Mouse (Mus musculus): Measurements from ENCODE around the gene Map1lc3b.
"Not testable (repeated sequence)": the region's sequence is repeated elsewhere in the genome, so short reads cannot be mapped to it uniquely, and the experiment has no call there.

The Map1lc3b gene

GRCm38 (mm10) chr8:121573275-121573674, 16.9 kb upstream of the Map1lc3b start:
- DNase-seq: peak; percentile 53

GRCm38 (mm10) chr8:121575661-121576060, 14.5 kb upstream of the Map1lc3b start:
- DNase-seq: no peak

- DNase-seq: no peak
Measured at GRCm38 (mm10) chr8:121577751-121578675, 12.1 kb upstream of the Map1lc3b start.

DNA sequence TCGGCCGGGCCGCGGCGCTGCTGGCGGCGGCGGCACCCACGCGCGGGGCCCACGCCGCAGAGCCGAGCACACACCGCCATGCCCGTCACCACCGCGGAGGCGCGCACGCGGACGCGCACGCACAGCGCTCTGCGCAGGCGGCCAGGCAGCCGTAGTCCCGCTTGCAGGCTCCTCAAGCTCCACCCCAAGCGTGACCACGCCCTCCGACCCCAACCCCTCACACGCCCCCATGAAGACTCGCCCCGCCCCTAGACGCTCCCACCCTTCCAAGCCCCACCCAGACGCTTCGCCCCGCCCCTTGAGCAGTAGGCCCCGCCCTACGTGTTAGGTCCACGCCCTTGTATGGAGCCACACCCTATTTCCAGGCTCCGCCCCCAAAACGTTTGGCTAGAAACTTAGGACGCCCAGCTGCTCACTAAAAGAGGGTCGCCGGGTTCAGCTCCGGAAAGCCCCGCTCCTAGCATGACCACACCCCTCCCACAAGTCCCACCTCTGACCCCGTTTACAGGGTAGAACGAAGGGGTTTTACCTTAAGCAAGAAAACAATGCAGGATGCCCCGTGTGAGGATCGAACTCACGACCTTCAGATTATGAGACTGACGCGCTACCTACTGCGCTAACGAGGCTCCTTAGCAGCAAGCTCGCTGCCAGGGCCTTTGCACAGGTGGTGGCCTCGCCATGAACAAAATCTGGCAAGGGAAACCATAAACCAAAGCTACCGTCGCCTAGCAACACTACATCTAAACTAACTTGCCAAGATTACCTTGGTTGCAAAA, 11.3 kb upstream of the Map1lc3b start, which contains the start of gene Fbxo31:
Fbxo31 (minus strand) TSS at position 131 of the 776 bp plus-strand sequence.
- DNase-seq: peak; percentile 92

DNA sequence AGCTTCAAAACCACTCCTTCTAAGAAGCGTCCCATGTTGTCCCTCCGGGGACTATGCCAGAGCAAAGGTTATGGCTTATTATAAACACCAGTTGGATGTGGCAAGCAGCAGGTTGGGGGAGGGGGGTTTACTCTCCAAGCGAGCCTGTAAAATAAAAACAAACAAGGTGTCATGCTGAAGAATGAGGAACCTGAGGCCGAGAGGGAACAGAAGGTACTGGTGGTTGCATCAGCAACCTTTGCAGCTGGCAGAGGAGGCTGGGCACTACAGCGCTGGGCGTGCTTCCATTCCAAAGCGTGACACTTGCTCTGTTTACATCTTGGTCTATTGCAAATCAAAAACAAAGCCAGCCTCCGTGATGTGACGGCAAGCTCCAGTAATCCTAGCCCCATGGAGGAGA, 9.7 kb upstream of the Map1lc3b start:
- no peak for DNase-seq

- DNase-seq: no peak
Measured at GRCm38 (mm10) chr8:121583653-121584052, 6.5 kb upstream of the Map1lc3b start.

DNA sequence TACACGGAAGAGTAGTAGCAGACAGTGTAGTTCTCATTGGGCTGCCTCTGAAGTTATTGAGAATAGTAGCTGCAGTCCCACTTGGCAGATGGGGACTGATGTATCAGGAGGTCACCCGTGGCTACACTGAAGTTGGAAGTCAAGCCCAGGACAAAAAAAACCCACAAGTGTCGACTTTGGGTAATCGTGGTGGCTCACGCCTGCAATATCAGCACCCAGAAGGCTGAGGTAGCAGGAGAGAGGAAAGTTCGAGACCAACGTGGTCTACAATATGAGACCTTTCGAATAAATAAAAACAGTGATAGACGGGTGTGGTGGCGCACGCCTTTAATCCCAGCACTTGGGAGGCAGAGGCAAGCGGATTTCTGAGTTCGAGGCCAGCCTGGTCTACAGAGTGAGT, 5.4 kb upstream of the Map1lc3b start:
- DNase-seq: no peak

DNA sequence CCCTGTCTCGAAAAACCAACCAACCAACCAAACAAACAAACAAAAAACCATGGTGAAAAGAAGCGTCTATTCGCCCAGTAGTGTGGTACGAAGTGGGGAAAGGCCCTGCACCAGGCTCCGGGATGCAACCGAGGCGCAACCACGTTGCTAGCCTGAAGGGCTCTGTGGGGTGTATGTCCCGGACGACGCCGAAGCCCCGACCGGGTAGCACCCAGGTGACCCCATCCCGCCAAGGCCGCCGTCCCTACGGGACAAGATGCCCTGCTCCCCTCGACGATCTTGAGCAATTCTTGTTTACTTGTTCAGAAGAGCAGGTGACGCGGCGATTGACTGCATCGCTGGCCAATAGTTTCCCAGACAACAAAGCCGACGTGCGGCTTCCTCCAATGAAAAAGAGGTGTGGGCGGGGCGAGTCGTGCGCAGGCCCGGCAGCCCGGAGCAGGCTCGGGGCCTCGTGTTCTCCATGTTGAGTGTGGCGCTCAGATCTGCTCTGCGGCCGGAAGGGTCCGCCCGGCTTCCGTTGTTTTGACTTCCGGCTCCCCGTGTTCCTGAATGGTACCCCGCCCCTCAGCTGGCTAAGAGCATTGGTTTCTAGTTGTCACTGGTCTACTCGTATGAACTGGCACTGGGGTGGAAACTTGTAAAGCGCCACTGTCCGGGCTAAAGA, 4.9 kb upstream of the Map1lc3b start:
- peak; percentile 99 for DNase-seq

DNA sequence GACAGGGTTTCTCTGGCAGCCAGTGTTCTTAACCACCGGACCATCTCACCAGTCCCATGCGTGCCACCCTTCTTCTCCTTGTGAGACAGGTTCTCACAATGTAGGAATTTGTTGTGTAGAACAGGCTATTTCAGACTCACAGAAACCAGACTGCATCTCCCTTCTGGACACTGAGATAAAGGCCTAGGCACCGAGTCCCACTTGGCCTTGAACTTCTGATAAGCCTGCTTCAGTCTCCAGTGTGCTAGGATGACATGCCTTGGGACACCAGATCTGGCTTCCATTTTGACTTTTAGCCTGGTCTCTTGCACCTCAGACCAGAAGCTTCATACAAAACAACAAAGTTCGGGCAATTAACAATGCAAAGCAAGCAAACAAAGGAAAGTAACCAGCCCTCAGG, 1.4 kb upstream of the Map1lc3b start:
- no peak for DNase-seq

GRCm38 (mm10) chr8:121589205-121589726, 895 bp upstream of the Map1lc3b start:
- no peak for DNase-seq

DNA sequence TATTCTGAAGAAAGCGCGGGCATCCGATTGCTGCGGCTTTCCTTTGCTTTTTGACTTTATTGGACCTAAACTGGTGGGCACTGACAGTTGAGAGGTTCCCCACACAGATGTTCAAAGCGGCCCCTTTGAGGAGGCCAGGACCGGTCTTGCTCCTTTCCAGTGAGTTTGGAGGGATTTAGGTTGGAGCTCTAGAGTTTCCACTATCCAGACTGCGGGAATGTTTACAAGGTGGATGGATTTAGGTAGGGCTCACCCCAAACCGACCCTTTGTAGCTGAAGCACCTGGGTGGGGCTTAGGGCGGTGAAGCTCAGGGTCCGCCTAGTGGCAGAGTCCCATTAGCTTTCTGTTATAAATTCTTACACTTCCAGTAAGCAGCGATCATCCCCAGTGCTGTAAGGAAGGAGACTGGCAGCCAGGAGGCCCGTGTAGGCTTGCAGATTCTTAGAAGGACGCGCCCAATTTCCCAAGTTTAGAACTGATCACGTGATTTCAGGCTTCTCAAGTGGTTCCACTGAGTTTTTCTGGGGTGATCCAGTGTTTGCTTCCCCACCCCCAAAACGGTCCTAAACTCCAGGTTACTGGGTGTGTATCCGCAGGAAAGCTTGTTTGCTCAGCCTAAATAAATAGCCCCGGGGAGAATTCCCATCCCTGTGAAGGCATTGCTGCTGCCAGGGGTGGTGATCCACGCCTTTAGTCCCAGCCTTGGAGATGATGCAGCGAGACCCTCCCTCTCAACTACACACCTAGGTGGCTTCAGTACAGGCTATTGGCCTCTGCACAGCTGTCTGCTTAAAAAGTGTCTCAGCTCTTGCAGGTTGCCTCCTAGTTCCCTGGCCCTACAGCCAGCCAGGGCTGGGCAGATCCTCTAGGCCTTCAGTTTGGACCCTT, 1.3 kb downstream of the Map1lc3b start:
- DNase-seq: no peak

GRCm38 (mm10) chr8:121593293-121593692, 3.1 kb downstream of the Map1lc3b start:
- DNase-seq: no peak

GRCm38 (mm10) chr8:121593983-121594382, 3.8 kb downstream of the Map1lc3b start:
- no peak for DNase-seq

GRCm38 (mm10) chr8:121597492-121597891, 7.3 kb downstream of the Map1lc3b start:
- DNase-seq: not testable (repeated sequence)

DNA sequence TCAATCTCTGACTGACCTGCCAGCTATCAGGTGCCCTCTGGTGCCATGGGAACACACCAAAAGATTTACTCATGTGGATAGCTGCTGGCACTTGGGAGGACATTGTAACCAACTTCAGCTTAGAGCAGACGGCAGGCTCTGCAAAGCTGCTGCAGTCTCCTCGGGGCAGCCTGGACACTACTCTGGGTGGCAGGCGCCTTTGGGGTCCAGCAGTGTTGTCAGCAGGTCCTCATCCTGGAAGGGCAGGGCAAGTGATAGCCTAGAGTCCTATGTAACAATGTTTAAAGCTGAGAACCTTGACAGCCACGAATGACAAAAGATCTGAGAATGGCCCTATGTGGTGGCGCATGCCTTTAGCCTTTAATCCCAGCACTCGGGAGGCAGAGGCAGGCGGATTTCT, 8.0 kb downstream of the Map1lc3b start:
- DNase-seq: no peak

GRCm38 (mm10) chr8:121598892-121599291, 8.7 kb downstream of the Map1lc3b start:
- DNase-seq: peak; percentile 85

DNA sequence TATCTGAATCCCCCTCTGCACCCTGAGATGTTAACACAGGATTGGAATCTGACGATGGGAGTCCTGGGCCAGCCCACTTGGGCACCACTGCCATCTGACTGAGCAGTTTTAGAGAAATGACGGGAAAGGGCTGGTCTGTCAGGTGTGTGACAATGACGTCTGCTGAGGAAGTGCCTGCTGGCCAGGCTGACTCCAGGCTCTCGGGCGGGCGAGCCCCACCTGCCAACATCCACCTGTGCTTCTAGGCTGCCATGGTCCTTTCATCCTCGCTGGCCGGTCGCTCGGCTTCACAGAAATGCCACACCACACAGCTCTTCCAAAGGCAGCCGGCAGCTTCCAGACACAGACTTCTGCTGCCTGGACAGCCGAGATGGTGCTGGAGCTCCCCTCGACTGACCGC, 9.7 kb downstream of the Map1lc3b start:
- no peak for DNase-seq

GRCm38 (mm10) chr8:121602411-121602810, 12.2 kb downstream of the Map1lc3b start:
- no peak for DNase-seq

GRCm38 (mm10) chr8:121602860-121603259, 12.7 kb downstream of the Map1lc3b start:
- DNase-seq: peak; percentile 61

DNA sequence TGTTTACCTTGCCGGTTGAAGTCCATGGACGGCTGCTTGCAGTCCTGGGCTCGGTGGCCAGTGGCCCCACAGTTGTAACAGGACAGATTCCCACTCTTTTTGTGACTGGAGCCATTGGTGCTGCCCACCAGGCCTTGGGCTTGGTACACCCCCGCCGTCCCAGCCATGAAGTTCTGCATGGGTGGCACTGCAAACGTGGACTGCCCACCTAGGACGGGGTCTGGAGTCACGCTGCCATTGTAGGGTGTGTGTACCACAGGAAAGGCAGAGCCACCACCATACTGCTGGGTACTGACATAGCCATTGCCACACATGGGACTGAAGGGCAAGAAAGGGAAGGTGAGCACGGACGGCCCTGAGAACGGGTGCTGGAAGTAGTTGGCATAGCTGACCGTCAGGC, 13.6 kb downstream of the Map1lc3b start:
- no peak for DNase-seq

DNA sequence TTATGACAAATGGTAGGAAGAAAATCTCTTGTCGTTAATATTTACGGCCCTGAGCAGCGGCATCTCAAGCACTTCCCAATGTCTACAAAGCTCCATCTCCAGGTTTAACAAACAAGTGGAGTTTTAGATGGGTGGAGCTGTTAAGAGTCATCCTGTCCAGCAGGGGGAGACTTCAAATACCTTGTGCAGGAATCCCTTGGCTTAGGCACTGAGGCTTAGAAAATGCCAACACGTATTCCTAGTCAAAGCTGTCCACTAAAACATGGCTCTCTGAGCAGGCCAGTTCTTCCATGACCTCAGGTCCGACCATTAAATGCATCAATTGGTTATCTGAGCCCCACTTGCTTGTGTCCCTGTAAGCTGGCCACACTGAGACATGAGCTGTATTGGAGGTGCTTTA, 17.5 kb downstream of the Map1lc3b start:
- no peak for DNase-seq

- DNase-seq: no peak
Measured at GRCm38 (mm10) chr8:121609251-121609650, 19.1 kb downstream of the Map1lc3b start.
